Mouse (Mus musculus): ENCODE results near the gene Lrrc75b.

Gene Lrrc75b

DNA sequence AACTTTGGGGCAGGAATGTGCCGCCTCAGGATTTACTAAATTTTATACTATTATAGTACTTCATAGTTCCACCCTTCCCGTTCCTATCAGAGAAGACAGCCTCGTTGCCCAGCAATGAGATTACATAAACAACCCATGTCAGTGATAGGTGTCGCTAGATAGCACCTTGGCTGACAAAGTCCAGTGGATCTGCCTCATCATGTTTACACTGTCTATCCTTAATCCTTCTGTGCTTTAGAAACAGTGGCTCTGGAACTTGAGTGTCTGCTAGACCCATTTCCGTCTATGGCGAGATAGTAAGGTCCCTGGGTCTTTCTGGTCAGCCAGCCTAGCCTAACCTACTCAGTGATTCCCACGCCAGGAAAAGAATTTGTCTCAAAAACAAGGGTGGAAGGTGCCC lies 59.8 kb downstream of the Lrrc75b start:
- DNase-seq (ENCODE audit: low spot score): no peak
